Mouse (Mus musculus) liver, embryonic 12.5 days (tissue): ENCODE results near the gene Dbp. TPM values are rescaled to one million over a fixed set of nuclear protein-coding genes. Genes with fewer than 3 reads are reported as not detected.
A peak's percentile ranks its signal among the peaks of the same experiment; 100 is the strongest.

Experiments used
- ATAC-seq: fragments of 200-750 bp; cut with Nextera tagmentation; 2 replicates; pipeline ENCODE4 v1.8.0; 2017; ENCODE audit warnings: moderate number of reproducible peaks, mild to moderate bottlenecking, moderate library complexity
- H3K27ac ChIP-seq: fragments of 300-500 bp; sonication (generic); 2 replicates; pipeline ENCODE4 v1.5.1; 2016; ENCODE audit warnings: mild to moderate bottlenecking
- H3K27me3 ChIP-seq: fragments of 300-500 bp; sonication (generic); replicated peaks from 2 replicates; pipeline ENCODE4 v1.6.1; 2016; ENCODE audit warnings: mild to moderate bottlenecking, moderate library complexity
- H3K36me3 ChIP-seq: fragments of 300-500 bp; sonication (generic); 2 replicates; pipeline ENCODE4 v1.6.1; 2016; ENCODE audit warnings: mild to moderate bottlenecking, moderate library complexity
- H3K4me1 ChIP-seq: fragments of 300-500 bp; sonication (generic); 2 replicates; pipeline ENCODE4 v1.6.1; 2016
- H3K4me2 ChIP-seq: fragments of 300-500 bp; sonication (generic); 2 replicates; pipeline ENCODE4 v1.6.1; 2016; ENCODE audit warnings: mild to moderate bottlenecking, moderate library complexity
- H3K4me3 ChIP-seq: fragments of 300-500 bp; sonication (generic); 2 replicates; pipeline ENCODE4 v1.5.1; 2016; ENCODE audit warnings: mild to moderate bottlenecking, moderate library complexity
- H3K9ac ChIP-seq: fragments of 300-500 bp; sonication (generic); 2 replicates; pipeline ENCODE4 v1.6.1; 2016; ENCODE audit warnings: mild to moderate bottlenecking, moderate library complexity
- H3K9me3 ChIP-seq: fragments of 300-500 bp; sonication (generic); replicated peaks from 2 replicates; pipeline ENCODE4 v1.6.1; 2016; ENCODE audit warnings: mild to moderate bottlenecking, moderate library complexity
- WGBS: fragments of 180-500 bp; shearing (Covaris S2); methylation state at CpG from one replicate; pipeline ENCODE4 v1.1.7; 2016; ENCODE audit not compliant: insufficient replicate concordance; 5-methylcytosine and 5-hydroxymethylcytosine counted together
- polyA plus RNA-seq: library from polyadenylated mRNA; unstranded; fragments of >200 nt; fragmentation: Nextera tagmentation; extraction: Ambion mirVana; gene quantifications from 2 replicates; pipeline ENCODE4 v1.2.1, GENCODE M21; 2016

Gene Dbp
- polyA plus RNA-seq, 1 experiment from 2014 or later = 1.8 TPM

- no peaks in the 10 kb centered on the region for H3K9me3 ChIP-seq
- peaks cover 8% of the 10 kb centered on the region for H3K27me3 ChIP-seq
- no peak for ATAC-seq
- no peaks in the 10 kb centered on the region for H3K36me3 ChIP-seq
- H3K4me3 ChIP-seq = no peak overlapping the region
- H3K27ac ChIP-seq = no peak overlapping the region
- H3K4me1 ChIP-seq = peaks cover 21% of the 10 kb centered on the region
- H3K4me2 ChIP-seq = no peak overlapping the region
- no peak overlapping the region for H3K9ac ChIP-seq
- 44% methylated on average over 8 of the region's 8 CpGs for WGBS
Measured at GRCm38 (mm10) chr7:45681046-45681736, 23.7 kb upstream of the Dbp start.

DNA sequence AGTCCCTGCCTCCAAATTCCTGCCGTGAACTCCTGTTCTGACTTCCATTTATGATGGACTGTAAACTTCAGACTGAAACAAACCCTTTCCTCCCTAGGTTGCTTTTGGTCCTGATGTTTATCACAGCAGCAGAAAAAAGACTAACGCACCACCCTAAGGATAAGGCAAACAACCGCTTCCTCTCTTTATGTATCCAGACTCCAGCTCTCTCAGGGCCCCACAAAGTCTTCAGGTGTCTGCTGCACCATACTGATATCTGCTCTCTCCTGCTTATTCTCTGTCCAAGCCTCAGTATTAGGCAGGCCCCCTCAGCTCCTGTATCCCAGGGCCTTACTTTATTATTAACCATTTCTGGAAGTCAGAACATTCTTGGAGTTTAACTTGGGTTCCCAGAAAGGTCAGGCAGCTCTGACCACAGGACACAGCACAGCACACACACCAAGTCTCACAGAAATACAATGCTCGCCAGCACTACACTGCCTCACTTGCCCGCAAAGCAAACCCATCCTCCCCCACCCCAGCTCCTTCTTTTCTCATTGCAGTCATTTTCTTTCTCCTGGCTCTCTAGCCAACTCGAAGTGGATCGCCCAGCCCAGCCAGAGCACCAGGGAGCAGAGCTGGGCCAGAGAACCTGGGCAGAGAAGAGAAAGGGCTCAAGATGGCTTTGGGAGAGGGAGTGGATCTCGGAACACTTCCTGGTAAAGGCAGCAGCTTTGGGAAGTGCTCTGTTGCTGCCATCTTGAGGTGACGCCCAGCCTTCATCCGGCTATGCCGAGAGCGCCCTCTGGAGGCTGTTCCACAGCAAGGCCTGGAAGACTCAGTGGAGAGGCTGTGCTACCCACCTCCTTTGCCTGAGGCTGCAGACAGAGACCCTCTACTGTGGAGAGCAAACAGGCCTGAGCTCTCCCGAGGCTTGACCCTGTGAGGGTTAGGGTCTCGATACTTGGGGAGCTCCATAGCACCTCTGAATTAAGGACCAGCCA lies 22.5 kb upstream of the Dbp start:
- no peaks in the 10 kb centered on the region for H3K9me3 ChIP-seq
- H3K27ac ChIP-seq = peak overlapping the region; percentile 50
- 23% methylated on average over 14 of the region's 14 CpGs for WGBS

GRCm38 (mm10) chr7:45683396-45684050 lies 21.4 kb upstream of the Dbp start, which contains the start of gene Ntn5:
Gene Ntn5 (plus strand): TSS chr7:45684022.
- Histone ChIP-seq H3K27me3 (peaks cover 16% of the 10 kb centered on the region), H3K36me3 (no peaks in the 10 kb centered on the region), H3K9ac (no peak within 1 kb of the TSS), H3K4me2 (peak within 1 kb of the TSS; percentile 50; the same call in 1 of the 2 replicates), H3K27ac (no peak within 1 kb of the TSS), H3K4me3 (no peak within 1 kb of the TSS), H3K9me3 (no peaks in the 10 kb centered on the region), H3K4me1 (peaks cover 27% of the 10 kb centered on the region)
- no peak for ATAC-seq
- 59% methylated on average over 7 of the region's 7 CpGs for WGBS

More for the DNA sequence above, 22.5 kb upstream of the Dbp start:
- Histone ChIP-seq H3K4me1 (peaks cover 27% of the 10 kb centered on the region), H3K27me3 (peaks cover 16% of the 10 kb centered on the region), H3K36me3 (no peaks in the 10 kb centered on the region), H3K9ac (peak overlapping the region; percentile 55; the same call in 1 of the 2 replicates), H3K4me3 (0 out of 2 replicates have a peak overlapping the region, but pooled peaks have one; percentile 12), H3K4me2 (peak overlapping the region; percentile 50)
- peak; percentile 34; the same call in 1 of the 2 replicates for ATAC-seq

- peaks cover 30% of the 10 kb centered on the region for H3K4me1 ChIP-seq
- H3K4me3 ChIP-seq = no peak overlapping the region
- peaks cover 16% of the 10 kb centered on the region for H3K27me3 ChIP-seq
- ATAC-seq = no peak
- 53% methylated on average over 10 of the region's 10 CpGs for WGBS
- H3K4me2 ChIP-seq = no peak overlapping the region
- H3K9ac ChIP-seq = no peak overlapping the region
- H3K9me3 ChIP-seq = no peaks in the 10 kb centered on the region
- H3K27ac ChIP-seq = no peak overlapping the region
- no peaks in the 10 kb centered on the region for H3K36me3 ChIP-seq
Measured at GRCm38 (mm10) chr7:45685811-45686210, 19.1 kb upstream of the Dbp start.

GRCm38 (mm10) chr7:45686841-45687240 lies 18.0 kb upstream of the Dbp start:
- Histone ChIP-seq H3K4me3 (no peak overlapping the region), H3K4me2 (no peak overlapping the region), H3K9me3 (no peaks in the 10 kb centered on the region), H3K27me3 (peaks cover 16% of the 10 kb centered on the region), H3K9ac (no peak overlapping the region), H3K4me1 (peaks cover 20% of the 10 kb centered on the region), H3K36me3 (no peaks in the 10 kb centered on the region), H3K27ac (no peak overlapping the region)
- WGBS = 59% methylated on average over 3 of the region's 3 CpGs
- no peak for ATAC-seq

DNA sequence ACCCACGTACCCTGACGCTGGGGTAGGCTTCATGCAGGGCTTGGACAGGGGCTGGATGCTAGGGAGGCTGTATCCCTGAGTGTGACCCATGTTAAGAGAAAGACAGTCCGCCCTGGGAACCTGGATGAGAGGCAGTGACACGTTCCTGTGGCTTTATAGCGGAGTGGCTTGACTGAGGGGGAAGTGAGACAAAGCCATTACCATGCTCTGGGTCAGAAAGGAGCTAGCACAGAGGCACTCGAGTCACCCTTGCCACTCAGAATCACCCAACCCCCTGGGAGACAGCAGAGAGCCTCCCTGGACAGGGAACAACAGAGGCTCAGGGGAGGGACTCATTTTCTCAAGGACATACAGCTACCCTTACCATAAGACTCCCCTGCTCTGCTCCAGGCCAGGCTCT lies 15.8 kb upstream of the Dbp start:
- Histone ChIP-seq H3K27ac (no peak overlapping the region), H3K9me3 (no peaks in the 10 kb centered on the region), H3K4me1 (peaks cover 11% of the 10 kb centered on the region; the same call in 1 of the 2 replicates), H3K9ac (no peak overlapping the region), H3K4me3 (no peak overlapping the region), H3K27me3 (peaks cover 16% of the 10 kb centered on the region), H3K4me2 (no peak overlapping the region), H3K36me3 (no peaks in the 10 kb centered on the region)
- ATAC-seq = no peak
- WGBS = 50% methylated on average over 6 of the region's 6 CpGs

- H3K9me3 ChIP-seq = no peaks in the 10 kb centered on the region
- 29% methylated on average over 11 of the region's 11 CpGs for WGBS
- no peak overlapping the region for H3K4me2 ChIP-seq
- H3K27ac ChIP-seq = no peak overlapping the region
- no peak overlapping the region for H3K4me3 ChIP-seq
- no peak overlapping the region for H3K9ac ChIP-seq
- H3K36me3 ChIP-seq = no peaks in the 10 kb centered on the region
- no peak for ATAC-seq
- H3K27me3 ChIP-seq = peaks cover 14% of the 10 kb centered on the region
- peaks cover 11% of the 10 kb centered on the region; the same call in 1 of the 2 replicates for H3K4me1 ChIP-seq
Measured at GRCm38 (mm10) chr7:45689800-45690199, 15.1 kb upstream of the Dbp start.

DNA sequence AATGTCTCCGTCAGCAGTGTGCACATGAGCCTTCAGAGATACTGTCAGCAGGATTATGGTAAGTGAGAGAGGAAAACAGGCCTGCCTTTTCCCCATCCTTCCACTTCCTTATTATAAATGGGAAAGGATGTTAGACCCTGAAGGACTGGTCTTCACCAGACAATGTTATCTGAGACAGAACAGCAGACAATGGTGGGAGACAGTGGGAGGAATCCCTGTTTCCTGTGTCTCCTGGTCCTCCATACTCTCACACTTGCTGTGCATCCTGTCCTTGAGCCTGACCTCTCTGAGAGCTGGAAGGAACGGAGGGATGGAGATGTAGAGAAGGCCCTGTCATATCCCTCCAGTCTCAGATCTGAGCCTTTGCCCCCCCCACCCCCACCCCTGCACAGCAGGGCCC lies 12.5 kb upstream of the Dbp start:
- H3K27me3 ChIP-seq = no peaks in the 10 kb centered on the region; the same call in 1 of the 2 replicates
- no peaks in the 10 kb centered on the region for H3K36me3 ChIP-seq
- 0 out of 2 replicates have a peak, but pooled peaks cover 4% of the 10 kb centered on the region for H3K4me1 ChIP-seq
- H3K4me3 ChIP-seq = no peak overlapping the region
- no peak overlapping the region for H3K4me2 ChIP-seq
- 55% methylated on average over 2 of the region's 2 CpGs for WGBS
- no peaks in the 10 kb centered on the region for H3K9me3 ChIP-seq
- H3K27ac ChIP-seq = 0 out of 2 replicates have a peak overlapping the region, but pooled peaks have one; percentile 34
- H3K9ac ChIP-seq = no peak overlapping the region
- ATAC-seq = no peak

GRCm38 (mm10) chr7:45693921-45694591 lies 10.8 kb upstream of the Dbp start, which contains the start of gene Sec1:
Gene Sec1 (minus strand): TSS chr7:45694402.
- ATAC-seq = no peak
- 85% methylated on average over 50 of the region's 50 CpGs for WGBS
- Histone ChIP-seq H3K27me3 (peaks cover 14% of the 10 kb centered on the region), H3K4me2 (no peak within 1 kb of the TSS), H3K9ac (no peak within 1 kb of the TSS), H3K4me1 (0 out of 2 replicates have a peak, but pooled peaks cover 4% of the 10 kb centered on the region), H3K36me3 (no peaks in the 10 kb centered on the region), H3K9me3 (no peaks in the 10 kb centered on the region), H3K27ac (no peak within 1 kb of the TSS), H3K4me3 (no peak within 1 kb of the TSS)

DNA sequence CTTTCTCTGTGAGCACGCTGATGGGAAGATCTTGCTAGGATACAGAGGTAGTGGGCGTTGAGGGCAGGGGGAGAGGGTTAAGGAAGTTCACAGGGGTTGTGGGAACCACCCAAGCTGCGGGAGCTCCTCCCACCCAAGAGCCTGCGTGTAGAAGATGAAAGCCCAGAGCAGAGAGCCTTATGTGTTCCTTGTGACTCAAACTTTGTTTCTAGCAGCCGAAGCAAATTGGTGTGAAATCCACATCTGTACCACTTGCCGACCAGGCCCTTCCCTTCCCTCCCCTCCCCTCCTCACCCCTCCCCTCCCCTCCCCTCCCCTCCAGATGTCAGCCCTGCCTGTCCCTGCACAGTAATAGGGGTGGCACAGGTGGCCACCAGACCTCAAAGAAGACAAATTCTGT lies 9.8 kb upstream of the Dbp start:
- ATAC-seq = no peak
- Histone ChIP-seq H3K9ac (no peak overlapping the region), H3K4me3 (no peak overlapping the region), H3K36me3 (no peaks in the 10 kb centered on the region), H3K4me2 (no peak overlapping the region), H3K9me3 (no peaks in the 10 kb centered on the region), H3K27me3 (peaks cover 25% of the 10 kb centered on the region), H3K4me1 (peaks cover 4% of the 10 kb centered on the region; the same call in 1 of the 2 replicates), H3K27ac (no peak overlapping the region)
- 30% methylated on average over 6 of the region's 6 CpGs for WGBS

- H3K9me3 ChIP-seq = no peaks in the 10 kb centered on the region
- 79% methylated on average over 7 of the region's 7 CpGs for WGBS
- peaks cover 9% of the 10 kb centered on the region; the same call in 1 of the 2 replicates for H3K4me1 ChIP-seq
- no peak overlapping the region for H3K9ac ChIP-seq
- H3K4me2 ChIP-seq = no peak overlapping the region
- no peak overlapping the region for H3K4me3 ChIP-seq
- no peak overlapping the region for H3K27ac ChIP-seq
- no peak for ATAC-seq
- H3K36me3 ChIP-seq = no peaks in the 10 kb centered on the region
- H3K27me3 ChIP-seq = peaks cover 51% of the 10 kb centered on the region
Measured at GRCm38 (mm10) chr7:45697894-45698293, 7.0 kb upstream of the Dbp start.
